Mouse (Mus musculus) G1E (cell line): Measurements from ENCODE around the gene Tuba1b. TPM values are rescaled to one million over a fixed set of nuclear protein-coding genes. Genes with fewer than 3 reads are reported as not detected.
"Not testable (repeated sequence)": the region's sequence is repeated elsewhere in the genome, so short reads cannot be mapped to it uniquely, and the experiment has no call there.

Experiments used
- ATAC-seq: 2 replicates; pipeline ENCODE4 v1.8.0; 2016; ENCODE audit warnings: mild to moderate bottlenecking; ENCODE audit not compliant: insufficient number of reproducible peaks, poor library complexity, low FRiP score, severe bottlenecking; ENCODE audit errors: extremely low read depth
- DNase-seq: peaks from one replicate; pipeline ENCODE4 v3.0.0; 2012; ENCODE audit warnings: low spot score
- H3K27me3 ChIP-seq: 2 replicates; pipeline ENCODE4 v1.6.1; 2012; ENCODE audit warnings: mild to moderate bottlenecking, low read length, inconsistent platforms; ENCODE audit not compliant: insufficient read depth
- H3K36me3 ChIP-seq: replicated peaks from 2 replicates; pipeline ENCODE3; 2012; ENCODE audit warnings: mild to moderate bottlenecking, inconsistent platforms
- H3K4me1 ChIP-seq: 2 replicates; pipeline ENCODE4 v1.6.1; 2012; ENCODE audit warnings: low read depth, low read length, inconsistent platforms, mixed read lengths; ENCODE audit not compliant: insufficient read depth
- H3K4me3 ChIP-seq: 2 replicates; pipeline ENCODE4 v1.5.1; 2012; ENCODE audit warnings: low read depth, mild to moderate bottlenecking, inconsistent platforms, low read length, moderate library complexity, mixed read lengths
- H3K9me3 ChIP-seq: replicated peaks from 2 replicates; pipeline ENCODE4 v1.6.1; 2012; ENCODE audit warnings: inconsistent platforms
- CTCF ChIP-seq: IDR thresholded peaks from 2 replicates; pipeline ENCODE4 v1.5.1; 2012; ENCODE audit warnings: low read depth, low read length, inconsistent platforms, mixed read lengths
- GATA1 ChIP-seq: IDR thresholded peaks from 2 replicates; pipeline ENCODE4 v1.6.1; 2012; ENCODE audit warnings: borderline replicate concordance, low read length, inconsistent platforms, mixed read lengths
- GATA2 ChIP-seq: IDR thresholded peaks from 2 replicates; pipeline ENCODE4 v1.6.1; 2012; ENCODE audit warnings: low read depth, low read length, inconsistent platforms, borderline replicate concordance
- POLR2AphosphoS5 ChIP-seq: IDR thresholded peaks from 2 replicates; pipeline ENCODE4 v1.6.1; 2012; ENCODE audit warnings: low read depth, low read length, inconsistent platforms; ENCODE audit not compliant: insufficient replicate concordance
- TAL1 ChIP-seq: conservative IDR thresholded peaks from 2 replicates; pipeline ENCODE4 v1.6.1; 2012; ENCODE audit warnings: low read depth, low read length, inconsistent platforms, mixed read lengths
- polyA plus RNA-seq: library from polyadenylated mRNA; stranded (reverse); fragments of >175 nt; gene quantifications from 2 replicates; pipeline ENCODE4 v1.2.3, GENCODE M21; 2012
- total RNA-seq, 2 experiments: library from RNA; stranded (forward) in 1 of 2; stranded (reverse) in 1 of 2; fragments of 200-1000 nt in 1 of 2; fragments of >200 nt in 1 of 2; fragmentation: Nextera tagmentation in 1 of 2; gene quantifications; 2 replicates each; pipeline ENCODE4 v1.2.3; 2014 to 2017

The Tuba1b gene
- total and polyA plus RNA-seq, 3 experiments, result 384 to 1,866 (median 717) TPM

DNA sequence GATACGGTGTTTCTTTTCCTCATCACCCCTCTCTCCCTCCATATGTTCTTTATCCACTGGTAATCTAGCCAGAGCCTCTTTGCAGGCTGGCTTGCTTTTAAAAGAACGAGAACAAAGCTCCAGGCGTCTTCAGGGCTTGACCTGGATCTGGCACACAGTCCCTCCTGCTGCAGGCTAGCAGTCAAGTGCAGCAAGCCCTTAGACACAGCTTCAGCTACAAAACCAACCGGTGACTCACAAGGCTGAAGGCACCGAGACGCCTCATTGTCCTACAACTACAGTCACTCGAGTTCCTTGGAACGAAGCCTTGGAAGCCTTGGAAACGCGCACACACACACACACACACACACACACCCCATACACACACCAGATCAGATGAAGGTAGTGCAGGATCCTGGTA, 6.5 kb upstream of the Tuba1b start:
- H3K36me3 ChIP-seq, result peaks cover 10% of the 10 kb centered on the region
- DNase-seq (no peak), ATAC-seq (no peak)
- TF ChIP-seq TAL1, result no peak
- TF ChIP-seq GATA1, result no peak
- TF ChIP-seq POLR2AphosphoS5, result no peak
- no peak for TF ChIP-seq CTCF
- no peak for TF ChIP-seq GATA2
- H3K27me3 ChIP-seq, result no peaks in the 10 kb centered on the region
- H3K9me3 ChIP-seq, result no peaks in the 10 kb centered on the region
- peaks cover 26% of the 10 kb centered on the region for H3K4me1 ChIP-seq
- H3K4me3 ChIP-seq, result no peak overlapping the region

DNA sequence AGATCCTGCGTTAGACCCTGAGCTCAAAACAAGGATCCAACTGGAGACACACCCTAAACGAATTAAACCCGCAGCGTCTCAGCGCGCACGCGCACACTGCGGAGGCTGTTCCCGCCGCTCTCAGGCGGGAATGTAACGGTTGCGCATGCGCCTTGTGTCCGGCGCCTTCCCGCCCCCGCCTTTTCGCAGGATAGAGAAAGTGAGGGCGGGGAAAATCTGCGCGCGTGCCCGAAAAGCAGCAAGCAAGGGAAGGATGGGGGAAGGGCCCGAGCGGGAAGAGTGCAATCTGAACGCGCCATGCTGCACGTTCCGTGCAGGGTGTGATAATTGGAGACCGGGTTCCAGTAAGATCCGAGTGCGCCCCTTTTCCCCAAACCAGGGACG, 540 bp downstream of the Tuba1b start:
- Histone ChIP-seq H3K9me3 (no peaks in the 10 kb centered on the region), H3K36me3 (peaks cover 32% of the 10 kb centered on the region), H3K4me3 (peak overlapping the region; percentile 78), H3K27me3 (no peaks in the 10 kb centered on the region), H3K4me1 (peaks cover 42% of the 10 kb centered on the region)
- TF ChIP-seq GATA2 (no peak), TAL1 (no peak), POLR2AphosphoS5 (no peak), CTCF (no peak), GATA1 (no peak)
- peak; percentile 58 for DNase-seq
- peak; percentile 55 for ATAC-seq

DNA sequence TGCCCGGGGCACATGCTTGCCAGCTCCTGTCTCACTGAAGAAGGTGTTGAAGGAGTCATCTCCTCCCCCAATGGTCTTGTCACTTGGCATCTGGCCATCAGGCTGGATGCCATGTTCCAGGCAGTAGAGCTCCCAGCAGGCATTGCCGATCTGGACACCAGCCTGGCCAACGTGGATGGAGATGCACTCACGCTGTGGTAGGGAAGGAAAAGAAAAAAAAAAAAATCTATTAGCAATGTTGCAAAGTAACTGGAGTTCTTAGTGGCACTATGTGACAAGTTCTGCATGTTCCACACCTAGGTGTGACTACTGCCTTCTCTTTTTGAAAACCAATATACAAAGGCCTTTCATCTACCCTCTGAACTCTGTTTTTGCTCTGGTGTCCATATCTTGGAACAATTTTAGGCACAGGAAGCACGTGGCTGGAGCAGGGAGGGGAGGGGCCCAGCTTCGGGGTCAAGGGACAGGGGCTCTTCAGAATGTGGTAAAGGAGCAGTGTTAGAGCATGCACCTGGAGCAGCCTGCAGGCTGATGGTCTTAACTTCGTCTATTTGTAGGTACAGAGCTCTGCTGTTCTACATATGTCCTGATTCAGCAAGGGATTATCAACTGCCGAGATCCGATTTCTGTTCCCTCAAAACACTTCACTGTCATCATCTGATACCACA, 1.2 kb downstream of the Tuba1b start:
- DNase-seq, H3K9me3 ChIP-seq, H3K27me3 ChIP-seq, ATAC-seq: not testable (repeated sequence)
- H3K36me3 ChIP-seq, result peaks cover 31% of the 10 kb centered on the region
- peaks cover 47% of the 10 kb centered on the region for H3K4me1 ChIP-seq
- H3K4me3 ChIP-seq, result peak overlapping the region; percentile 78
- TF ChIP-seq POLR2AphosphoS5, result peak; percentile 88; the same call in 1 of the 2 replicates

DNA sequence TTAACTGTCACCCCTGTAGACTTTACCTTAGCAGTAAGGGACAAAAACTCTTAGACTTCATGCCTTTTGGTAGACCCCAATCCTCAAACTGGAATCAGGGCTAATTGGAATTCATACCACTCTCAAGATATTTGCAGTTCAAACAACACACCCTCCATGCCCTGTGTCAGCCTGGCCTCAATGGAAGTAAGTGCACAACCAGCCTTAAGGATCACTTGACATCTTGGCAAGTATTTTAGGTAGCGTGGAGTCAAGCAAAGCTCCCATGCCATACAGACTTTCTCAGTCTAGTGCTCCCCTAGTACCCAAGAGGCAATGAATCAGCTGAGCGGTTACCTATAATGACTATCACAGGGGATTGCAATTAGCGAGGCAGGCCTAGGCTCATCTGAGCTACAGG, 3.4 kb downstream of the Tuba1b start:
- DNase-seq (no peak), ATAC-seq (no peak)
- peaks cover 44% of the 10 kb centered on the region for H3K4me1 ChIP-seq
- TF ChIP-seq TAL1, result no peak
- TF ChIP-seq CTCF, result no peak
- no peak for TF ChIP-seq GATA1
- no peak for TF ChIP-seq GATA2
- TF ChIP-seq POLR2AphosphoS5, result no peak
- peaks cover 2% of the 10 kb centered on the region; the same call in 1 of the 2 replicates for H3K9me3 ChIP-seq
- H3K36me3 ChIP-seq, result peaks cover 28% of the 10 kb centered on the region
- H3K4me3 ChIP-seq, result no peak overlapping the region; the same call in 1 of the 2 replicates
- H3K27me3 ChIP-seq, result no peaks in the 10 kb centered on the region

DNA sequence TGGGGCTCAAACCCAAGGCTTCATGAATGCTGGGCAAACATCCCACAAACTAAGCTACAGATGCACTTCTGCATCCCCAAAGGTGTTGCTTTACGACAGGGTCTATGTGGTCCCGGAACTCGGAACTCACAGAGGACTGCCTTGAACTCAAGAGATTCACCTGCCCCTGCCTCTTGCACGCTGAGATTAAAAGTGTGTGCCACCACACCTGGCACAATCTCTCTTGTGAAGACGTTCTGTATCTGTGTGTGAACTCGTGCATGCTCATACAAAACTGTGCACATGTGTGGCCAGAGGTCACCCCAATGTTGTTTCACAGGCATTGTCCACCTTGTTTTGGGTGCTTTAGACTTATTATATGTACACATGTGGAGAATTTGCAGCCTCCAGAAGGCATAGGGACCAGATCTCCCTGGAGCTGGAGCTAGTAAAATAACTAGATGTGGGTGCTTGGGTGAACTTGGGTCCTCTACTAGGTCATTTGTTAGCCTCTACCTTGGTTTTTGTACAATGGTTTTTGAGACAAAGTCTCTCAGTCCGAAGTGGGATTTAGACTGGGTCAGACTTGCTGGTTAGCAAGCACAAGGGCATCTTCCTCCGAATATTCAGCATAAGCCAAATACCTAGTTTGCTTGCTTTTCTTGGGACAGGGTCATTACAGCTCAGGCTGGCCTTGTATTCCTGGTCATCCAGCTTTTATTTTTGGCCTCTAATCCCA, 4.2 kb downstream of the Tuba1b start:
- peaks cover 28% of the 10 kb centered on the region for H3K36me3 ChIP-seq
- TF ChIP-seq TAL1 (no peak), POLR2AphosphoS5 (peak; percentile 93)
- DNase-seq (no peak), ATAC-seq (no peak)
- peaks cover 2% of the 10 kb centered on the region; the same call in 1 of the 2 replicates for H3K9me3 ChIP-seq
- H3K27me3 ChIP-seq, result no peaks in the 10 kb centered on the region
- peaks cover 35% of the 10 kb centered on the region for H3K4me1 ChIP-seq
- no peak overlapping the region for H3K4me3 ChIP-seq

DNA sequence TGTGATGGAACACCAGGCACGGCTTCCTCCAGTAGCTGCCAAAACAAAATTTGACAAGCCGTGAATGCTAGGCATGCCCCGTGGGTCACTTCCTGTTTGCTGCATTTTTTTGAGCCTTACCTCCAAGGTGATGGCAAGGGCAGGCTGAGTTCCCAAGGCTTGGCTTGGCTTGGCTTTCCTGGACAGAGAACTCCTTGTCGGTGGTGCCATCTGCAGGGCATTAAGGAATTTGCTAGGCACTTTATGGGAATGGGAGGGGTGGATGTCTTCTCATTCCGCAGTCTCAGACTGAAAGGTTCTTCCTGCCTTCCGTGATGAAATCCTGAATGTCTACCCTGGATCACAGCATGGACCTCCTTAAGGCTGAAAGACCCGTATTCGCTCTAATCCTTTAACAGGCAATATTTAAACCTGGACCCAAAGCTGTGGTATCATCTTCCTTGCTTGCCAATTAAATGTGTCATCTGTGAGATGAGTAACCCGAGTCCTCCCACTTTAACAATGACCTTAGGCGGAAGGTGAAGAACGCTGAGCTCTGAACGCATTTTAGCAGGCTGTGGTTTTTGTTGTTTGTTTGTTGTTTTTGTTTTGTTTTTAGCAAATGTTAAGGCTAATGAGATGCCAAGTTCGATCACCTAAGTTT, 5.6 kb downstream of the Tuba1b start:
- Histone ChIP-seq H3K9me3 (peaks cover 2% of the 10 kb centered on the region; the same call in 1 of the 2 replicates), H3K36me3 (peaks cover 28% of the 10 kb centered on the region), H3K4me3 (no peak overlapping the region; the same call in 1 of the 2 replicates), H3K4me1 (peaks cover 35% of the 10 kb centered on the region), H3K27me3 (no peaks in the 10 kb centered on the region)
- peak; percentile 31; the same call in 1 of the 2 replicates for ATAC-seq
- peak; percentile 24 for DNase-seq
- TF ChIP-seq POLR2AphosphoS5, result no peak; the same call in 1 of the 2 replicates
- no peak for TF ChIP-seq GATA1
- no peak for TF ChIP-seq GATA2
- no peak for TF ChIP-seq CTCF
